Mouse (Mus musculus) Patski (cell line): ENCODE measurements at regions not wholly inside any gene's neighbourhood (a gene's known extent, or its start where the extent isn't known, plus 50 kb on each side); places are given as distances from the start of the nearest gene placed in this dataset.

Source experiments
- ATAC-seq: fragments of 100-300 bp; one replicate; pipeline ENCODE4 v1.8.0; 2021
- CTCF ChIA-PET: fragments of 350-600 bp; sonication (Branson Sonifier 250); formaldehyde crosslinking; loops from one replicate; lab custom pipeline; 2022; ENCODE audit warnings: inconsistent platforms; lab: Charles Lee
- POLR2A ChIA-PET: fragments of 350-600 bp; sonication (Branson Sonifier 250); formaldehyde crosslinking; loops from one replicate; lab custom pipeline; 2022; ENCODE audit warnings: antibody characterized with exemption, inconsistent platforms; lab: Charles Lee
- DNase-seq: peaks from one replicate; pipeline ENCODE4 v3.0.0-alpha.2; 2011; ENCODE audit warnings: low read depth, low spot score
- H3K27me3 ChIP-seq: fragments of 371-371 bp; one replicate; pipeline ENCODE4 v1.5.1; 2021
- CTCF ChIP-seq: fragments of 100-300 bp; IDR thresholded peaks from one replicate; pipeline ENCODE4 v1.5.1; 2021
- in situ Hi-C: fragments of 300-500 bp; cut with MboI; formaldehyde crosslinking; loops from 3 replicates; pipeline ENCODE4 v1.11.1; 2018; ENCODE audit warnings: low pct_unique_long_range_greater_than_20kb, mixed read lengths

GRCm38 (mm10) chr5:39181616-39182402 lies 305.2 kb upstream of the Clnk start:
- CTCF ChIA-PET = no interaction called here
- ATAC-seq (no peak), DNase-seq (no peak)
- in situ Hi-C loops = no loop called here
- H3K27me3 ChIP-seq = no peaks in the 10 kb centered on the region
- TF ChIP-seq CTCF = no peak
- POLR2A ChIA-PET = no interaction called here

- POLR2A ChIA-PET = no interaction called here
These were observed 304.4 kb upstream of the Clnk start for GRCm38 (mm10) chr5:39181028-39181427.

GRCm38 (mm10) chr5:39177891-39178290 lies 301.3 kb upstream of the Clnk start:
- ATAC-seq = no peak
- CTCF ChIA-PET = interaction anchor here (1.1 kb wide), 2 partner anchors 9 to 19 kb away, joined by 3 read pairs; no protein-coding TSS in a partner anchor
- no peak for TF ChIP-seq CTCF
- no peaks in the 10 kb centered on the region for H3K27me3 ChIP-seq
- in situ Hi-C loops = no loop called here
- POLR2A ChIA-PET = no interaction called here
- DNase-seq = no peak

More at GRCm38 (mm10) chr5:39181028-39181427, 304.4 kb upstream of the Clnk start:
- no peaks in the 10 kb centered on the region for H3K27me3 ChIP-seq
- in situ Hi-C loops = no loop called here
- ATAC-seq = no peak
- CTCF ChIA-PET = interaction anchor here (1.0 kb wide), 1 partner anchor 425 kb away, joined by 3 read pairs; no protein-coding TSS in a partner anchor
- no peak for TF ChIP-seq CTCF
- no peak for DNase-seq

- in situ Hi-C loops = no loop called here
- DNase-seq = no peak
- ChIA-PET CTCF (interaction anchor here (0.8 kb wide), 1 partner anchor 24 kb away, joined by 3 read pairs; no protein-coding TSS in a partner anchor), POLR2A (no interaction called here)
- no peaks in the 10 kb centered on the region for H3K27me3 ChIP-seq
- no peak for ATAC-seq
- TF ChIP-seq CTCF = no peak
These were observed 300.3 kb upstream of the Clnk start for GRCm38 (mm10) chr5:39176906-39177305.

- ChIA-PET POLR2A (no interaction called here), CTCF (no interaction called here)
- no peaks in the 10 kb centered on the region for H3K27me3 ChIP-seq
- TF ChIP-seq CTCF = no peak
- in situ Hi-C loops = no loop called here
- DNase-seq (no peak), ATAC-seq (no peak)
These were observed 296.9 kb upstream of the Clnk start for GRCm38 (mm10) chr5:39173491-39173890.

GRCm38 (mm10) chr5:39159651-39160050 lies 283.0 kb upstream of the Clnk start:
- DNase-seq (no peak), ATAC-seq (no peak)
- in situ Hi-C loops = no loop called here
- CTCF ChIA-PET = interaction anchor here (1.5 kb wide), 1 partner anchor 19 kb away, joined by 3 read pairs; no protein-coding TSS in a partner anchor
- TF ChIP-seq CTCF = no peak
- POLR2A ChIA-PET = no interaction called here
- H3K27me3 ChIP-seq = no peaks in the 10 kb centered on the region

GRCm38 (mm10) chr5:39155763-39156162 lies 279.2 kb upstream of the Clnk start:
- TF ChIP-seq CTCF = no peak
- H3K27me3 ChIP-seq = no peaks in the 10 kb centered on the region
- ChIA-PET POLR2A (no interaction called here), CTCF (no interaction called here)
- in situ Hi-C loops = no loop called here
- no peak for ATAC-seq
- DNase-seq = no peak

- ChIA-PET POLR2A (no interaction called here), CTCF (interaction anchor here (0.9 to 1.3 kb wide), 2 partner anchors 12 to 23 kb away, joined by 3 read pairs; no protein-coding TSS in a partner anchor)
- ATAC-seq (no peak), DNase-seq (no peak)
- in situ Hi-C loops = no loop called here
- no peaks in the 10 kb centered on the region for H3K27me3 ChIP-seq
- TF ChIP-seq CTCF = no peak
These were observed 276.7 kb upstream of the Clnk start for GRCm38 (mm10) chr5:39153291-39153794.

GRCm38 (mm10) chr5:39151917-39152316 lies 275.3 kb upstream of the Clnk start:
- no peaks in the 10 kb centered on the region for H3K27me3 ChIP-seq
- POLR2A ChIA-PET = interaction anchor here (0.6 kb wide), 1 partner anchor 224 kb away, joined by 3 read pairs; no protein-coding TSS in a partner anchor
- no peak for ATAC-seq
- no peak for TF ChIP-seq CTCF
- in situ Hi-C loops = no loop called here
- DNase-seq = no peak
- CTCF ChIA-PET = no interaction called here

GRCm38 (mm10) chr5:39150891-39151290 lies 274.3 kb upstream of the Clnk start:
- POLR2A ChIA-PET = no interaction called here
- no peaks in the 10 kb centered on the region for H3K27me3 ChIP-seq
- ATAC-seq = no peak
- no peak for DNase-seq
- no peak for TF ChIP-seq CTCF
- in situ Hi-C loops = no loop called here
- CTCF ChIA-PET = interaction anchor here (0.5 to 1.0 kb wide), 2 partner anchors 11 to 281 kb away, joined by 4 read pairs; no protein-coding TSS in a partner anchor

GRCm38 (mm10) chr5:39145658-39146057 lies 269.0 kb upstream of the Clnk start:
- ChIA-PET POLR2A (no interaction called here), CTCF (no interaction called here)
- in situ Hi-C loops = no loop called here
- no peaks in the 10 kb centered on the region for H3K27me3 ChIP-seq
- ATAC-seq (no peak), DNase-seq (peak; percentile 28)
- TF ChIP-seq CTCF = no peak
